Mouse (Mus musculus) kidney, embryonic 14.5 days (tissue): ENCODE results near the gene Pax5. TPM values are rescaled to one million over a fixed set of nuclear protein-coding genes. Genes with fewer than 3 reads are reported as not detected.

ENCODE experiments used
- ATAC-seq: fragments of 200-750 bp; cut with Nextera tagmentation; 2 replicates; pipeline ENCODE4 v1.8.0; 2017; ENCODE audit warnings: moderate number of reproducible peaks, mild to moderate bottlenecking, moderate TSS enrichment, moderate library complexity; ENCODE audit not compliant: low FRiP score, low TSS enrichment
- H3K27ac ChIP-seq: fragments of 300-500 bp; sonication (generic); 2 replicates; pipeline ENCODE4 v1.5.1; 2014; ENCODE audit warnings: low read depth, mild to moderate bottlenecking, low read length, moderate library complexity, mixed read lengths
- H3K27me3 ChIP-seq: fragments of 300-500 bp; sonication (generic); 2 replicates; pipeline ENCODE4 v1.6.1; 2014; ENCODE audit warnings: mild to moderate bottlenecking, low read length; ENCODE audit not compliant: control insufficient read depth, insufficient read depth
- H3K36me3 ChIP-seq: fragments of 300-500 bp; sonication (generic); 2 replicates; pipeline ENCODE4 v1.6.1; 2014; ENCODE audit warnings: low read length, mixed read lengths; ENCODE audit not compliant: control insufficient read depth, insufficient read depth
- H3K4me1 ChIP-seq: fragments of 300-500 bp; sonication (generic); 2 replicates; pipeline ENCODE4 v1.6.1; 2014; ENCODE audit warnings: low read length, mixed read lengths; ENCODE audit not compliant: control insufficient read depth, insufficient read depth
- H3K4me2 ChIP-seq: fragments of 300-500 bp; sonication (generic); replicated peaks from 2 replicates; pipeline ENCODE4 v1.6.1; 2014; ENCODE audit warnings: low read depth, mild to moderate bottlenecking, low read length
- H3K4me3 ChIP-seq: fragments of 300-500 bp; sonication (generic); 2 replicates; pipeline ENCODE4 v1.5.1; 2014; ENCODE audit warnings: mild to moderate bottlenecking, low read length
- H3K9ac ChIP-seq: fragments of 300-500 bp; sonication (generic); 2 replicates; pipeline ENCODE4 v1.6.1; 2014; ENCODE audit warnings: low read depth, mild to moderate bottlenecking, low read length, moderate library complexity
- H3K9me3 ChIP-seq: fragments of 300-500 bp; sonication (generic); 2 replicates; pipeline ENCODE4 v1.6.1; 2016; ENCODE audit warnings: low read length; ENCODE audit not compliant: control insufficient read depth
- WGBS: fragments of 180-500 bp; shearing (Covaris S2); extraction: QIAGEN DNeasy Blood & Tissue Kit; methylation state at CpG from one replicate; pipeline ENCODE4 v1.1.7; 2014; 5-methylcytosine and 5-hydroxymethylcytosine counted together
- polyA plus RNA-seq: library from polyadenylated mRNA; unstranded; fragments of >200 nt; fragmentation: Nextera tagmentation; extraction: Ambion mirVana; gene quantifications from 2 replicates; pipeline ENCODE4 v1.2.1, GENCODE M21; 2014

Pax5 gene
- polyA plus RNA-seq, 1 experiment from 2014 or later: 0.14 TPM

GRCm38 (mm10) chr4:44573017-44573416 lies 137.3 kb downstream of the Pax5 start:
- Histone ChIP-seq H3K4me1 (no peaks in the 10 kb centered on the region), H3K27ac (no peak overlapping the region), H3K36me3 (no peaks in the 10 kb centered on the region), H3K27me3 (no peaks in the 10 kb centered on the region), H3K9me3 (no peaks in the 10 kb centered on the region), H3K4me2 (no peak overlapping the region), H3K9ac (no peak overlapping the region), H3K4me3 (no peak overlapping the region)
- WGBS: 89% methylated on average over 5 of the region's 5 CpGs
- no peak for ATAC-seq

- H3K4me1 ChIP-seq: no peaks in the 10 kb centered on the region
- no peak overlapping the region for H3K27ac ChIP-seq
- H3K9ac ChIP-seq: no peak overlapping the region
- H3K36me3 ChIP-seq: no peaks in the 10 kb centered on the region
- no peaks in the 10 kb centered on the region for H3K27me3 ChIP-seq
- no peak overlapping the region for H3K4me2 ChIP-seq
- ATAC-seq: no peak
- 60% methylated on average over 5 of the region's 5 CpGs for WGBS
- no peak overlapping the region for H3K4me3 ChIP-seq
- no peaks in the 10 kb centered on the region for H3K9me3 ChIP-seq
Measured at GRCm38 (mm10) chr4:44572373-44572772, 137.9 kb downstream of the Pax5 start.

- Histone ChIP-seq H3K4me3 (no peak overlapping the region), H3K4me1 (no peaks in the 10 kb centered on the region), H3K27me3 (peaks cover 3% of the 10 kb centered on the region), H3K9me3 (no peaks in the 10 kb centered on the region), H3K27ac (no peak overlapping the region), H3K9ac (no peak overlapping the region), H3K4me2 (no peak overlapping the region), H3K36me3 (no peaks in the 10 kb centered on the region)
- 80% methylated on average over 10 of the region's 10 CpGs for WGBS
- no peak for ATAC-seq
Measured at GRCm38 (mm10) chr4:44569138-44569537, 141.1 kb downstream of the Pax5 start.

GRCm38 (mm10) chr4:44568666-44569065 lies 141.6 kb downstream of the Pax5 start:
- Histone ChIP-seq H3K9ac (no peak overlapping the region), H3K27me3 (peaks cover 3% of the 10 kb centered on the region), H3K9me3 (no peaks in the 10 kb centered on the region), H3K36me3 (no peaks in the 10 kb centered on the region), H3K4me3 (no peak overlapping the region), H3K4me1 (no peaks in the 10 kb centered on the region), H3K27ac (no peak overlapping the region), H3K4me2 (no peak overlapping the region)
- WGBS: 47% methylated on average over 10 of the region's 10 CpGs
- no peak for ATAC-seq

- no peak overlapping the region for H3K9ac ChIP-seq
- no peak overlapping the region for H3K4me3 ChIP-seq
- peaks cover 3% of the 10 kb centered on the region for H3K27me3 ChIP-seq
Measured at GRCm38 (mm10) chr4:44566401-44566800, 143.9 kb downstream of the Pax5 start.

GRCm38 (mm10) chr4:44565126-44566082 lies 144.9 kb downstream of the Pax5 start:
- Histone ChIP-seq H3K36me3 (no peaks in the 10 kb centered on the region), H3K4me1 (no peaks in the 10 kb centered on the region), H3K27ac (no peak overlapping the region), H3K9me3 (no peaks in the 10 kb centered on the region), H3K27me3 (peaks cover 3% of the 10 kb centered on the region), H3K4me3 (no peak overlapping the region), H3K9ac (no peak overlapping the region), H3K4me2 (no peak overlapping the region)
- no peak for ATAC-seq
- 76% methylated on average over 12 of the region's 12 CpGs for WGBS

More at GRCm38 (mm10) chr4:44566401-44566800, 143.9 kb downstream of the Pax5 start:
- H3K9me3 ChIP-seq: no peaks in the 10 kb centered on the region
- no peaks in the 10 kb centered on the region for H3K4me1 ChIP-seq
- no peak for ATAC-seq
- H3K4me2 ChIP-seq: no peak overlapping the region
- no peak overlapping the region for H3K27ac ChIP-seq
- no peaks in the 10 kb centered on the region for H3K36me3 ChIP-seq
- 65% methylated on average over 8 of the region's 8 CpGs for WGBS

GRCm38 (mm10) chr4:44564602-44565001 lies 145.7 kb downstream of the Pax5 start:
- Histone ChIP-seq H3K4me1 (no peaks in the 10 kb centered on the region), H3K27me3 (peaks cover 3% of the 10 kb centered on the region), H3K9me3 (no peaks in the 10 kb centered on the region), H3K4me3 (no peak overlapping the region), H3K4me2 (no peak overlapping the region), H3K9ac (no peak overlapping the region), H3K36me3 (no peaks in the 10 kb centered on the region), H3K27ac (no peak overlapping the region)
- peak; percentile 60; the same call in 1 of the 2 replicates for ATAC-seq
- 7% methylated on average over 10 of the region's 10 CpGs for WGBS

- Histone ChIP-seq H3K4me3 (no peak overlapping the region), H3K27me3 (peaks cover 3% of the 10 kb centered on the region), H3K9me3 (no peaks in the 10 kb centered on the region), H3K4me2 (no peak overlapping the region), H3K27ac (no peak overlapping the region), H3K4me1 (peaks cover 5% of the 10 kb centered on the region; the same call in 1 of the 2 replicates), H3K9ac (no peak overlapping the region), H3K36me3 (no peaks in the 10 kb centered on the region)
- WGBS: 61% methylated on average over 8 of the region's 8 CpGs
- ATAC-seq: no peak
Measured at GRCm38 (mm10) chr4:44560956-44561355, 149.3 kb downstream of the Pax5 start.

GRCm38 (mm10) chr4:44558564-44558955 lies 151.7 kb downstream of the Pax5 start:
- H3K27me3 ChIP-seq: no peaks in the 10 kb centered on the region

More at GRCm38 (mm10) chr4:44558564-44558955, 151.7 kb downstream of the Pax5 start:
- WGBS: 7% methylated on average over 7 of the region's 7 CpGs
- Histone ChIP-seq H3K36me3 (no peaks in the 10 kb centered on the region), H3K4me2 (peak overlapping the region; percentile 78), H3K4me1 (peaks cover 5% of the 10 kb centered on the region; the same call in 1 of the 2 replicates), H3K9me3 (no peaks in the 10 kb centered on the region), H3K27ac (no peak overlapping the region), H3K9ac (peak overlapping the region; percentile 54), H3K4me3 (peak overlapping the region; percentile 37)
- 0 out of 2 replicates have a peak, but pooled peaks have one; percentile 26 for ATAC-seq
